Mouse (Mus musculus) bone marrow macrophage, adult 2 months (primary cell): Measurements from ENCODE around the gene Vipr1.
A peak's percentile ranks its signal among the peaks of the same experiment; 100 is the strongest.

Experiments
- CTCF ChIP-seq: IDR thresholded peaks from 2 replicates; pipeline ENCODE4 v1.5.1; 2012; ENCODE audit warnings: low read depth, mild to moderate bottlenecking, low read length, moderate library complexity
- POLR2A ChIP-seq: IDR thresholded peaks from 2 replicates; pipeline ENCODE4 v1.6.1; 2012; ENCODE audit warnings: mild to moderate bottlenecking, low read depth, low read length, borderline replicate concordance

DNA sequence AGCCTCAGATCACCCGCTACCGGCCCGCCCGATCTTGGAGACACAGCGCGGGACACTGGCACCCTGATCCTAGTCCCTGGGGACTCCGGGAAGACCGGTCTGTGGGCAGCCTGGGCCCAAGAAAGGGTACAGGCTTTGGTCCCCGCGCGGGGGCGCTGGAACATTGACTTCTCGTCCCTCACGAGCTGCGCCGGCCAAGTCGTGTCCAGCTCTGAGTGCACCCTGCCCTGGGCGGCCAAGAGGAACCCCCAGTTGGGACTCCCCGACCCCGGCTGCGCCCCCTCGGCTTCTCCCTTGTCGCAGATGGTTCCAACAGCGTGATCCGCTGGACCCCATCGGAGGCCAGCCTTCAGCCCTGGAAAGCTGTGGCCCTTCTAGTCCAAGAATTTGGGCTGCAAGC, 515 bp upstream of the Vipr1 start, which contains the start of gene Lyzl4:
- TF ChIP-seq CTCF (peak; percentile 57; the same call in 1 of the 2 replicates), POLR2A (no peak)
